Mouse (Mus musculus) embryonic facial prominence, embryonic 14.5 days (tissue): ENCODE measurements at regions not wholly inside any gene's neighbourhood (a gene's known extent, or its start where the extent isn't known, plus 50 kb on each side); places are given as distances from the start of the nearest gene placed in this dataset.

Source experiments
- ATAC-seq: fragments of 200-750 bp; cut with Nextera tagmentation; 2 replicates; pipeline ENCODE4 v1.8.0; 2017; ENCODE audit warnings: low read depth, moderate number of reproducible peaks, moderate TSS enrichment
- DNase-seq: peaks from one replicate; pipeline ENCODE4 v3.0.0-alpha.2; 2015; ENCODE audit warnings: low spot score
- H3K27ac ChIP-seq: fragments of 300-500 bp; sonication (generic); replicated peaks from 2 replicates; pipeline ENCODE4 v1.5.1; 2014; ENCODE audit warnings: low read depth, mild to moderate bottlenecking, low read length, moderate library complexity
- H3K27me3 ChIP-seq: fragments of 300-500 bp; sonication (generic); replicated peaks from 2 replicates; pipeline ENCODE4 v1.6.1; 2014; ENCODE audit warnings: low read length; ENCODE audit not compliant: control insufficient read depth, insufficient read depth
- H3K36me3 ChIP-seq: fragments of 300-500 bp; sonication (generic); 2 replicates; pipeline ENCODE4 v1.6.1; 2014; ENCODE audit warnings: low read length, mixed read lengths; ENCODE audit not compliant: control insufficient read depth, insufficient read depth
- H3K4me1 ChIP-seq: fragments of 300-500 bp; sonication (generic); 2 replicates; pipeline ENCODE4 v1.6.1; 2014; ENCODE audit warnings: antibody characterized with exemption, low read length; ENCODE audit not compliant: control insufficient read depth, insufficient read depth
- H3K4me2 ChIP-seq: fragments of 300-500 bp; sonication (generic); 2 replicates; pipeline ENCODE4 v1.6.1; 2014; ENCODE audit warnings: low read depth, mild to moderate bottlenecking, low read length, moderate library complexity, mixed read lengths
- H3K4me3 ChIP-seq: fragments of 300-500 bp; sonication (generic); 2 replicates; pipeline ENCODE4 v1.5.1; 2014; ENCODE audit warnings: low read depth, mild to moderate bottlenecking, low read length
- H3K9ac ChIP-seq: fragments of 300-500 bp; sonication (generic); 2 replicates; pipeline ENCODE4 v1.6.1; 2014; ENCODE audit warnings: low read depth, mild to moderate bottlenecking, low read length, moderate library complexity, mixed read lengths
- H3K9me3 ChIP-seq: fragments of 300-500 bp; sonication (generic); 2 replicates; pipeline ENCODE4 v1.6.1; 2016; ENCODE audit warnings: low read length; ENCODE audit not compliant: control insufficient read depth
- WGBS: fragments of 180-500 bp; shearing (Covaris S2); extraction: QIAGEN DNeasy Blood & Tissue Kit; methylation state at CpG from one replicate; pipeline ENCODE4 v1.1.7; 2014; 5-methylcytosine and 5-hydroxymethylcytosine counted together

GRCm38 (mm10) chr16:92976097-92976496, 150.1 kb upstream of the Runx1 start:
- WGBS = 84% methylated on average over 8 of the region's 8 CpGs
- no peaks in the 10 kb centered on the region for H3K27me3 ChIP-seq
- ATAC-seq (no peak), DNase-seq (no peak)
- no peaks in the 10 kb centered on the region for H3K36me3 ChIP-seq
- no peaks in the 10 kb centered on the region for H3K4me1 ChIP-seq
- no peak overlapping the region for H3K4me2 ChIP-seq
- H3K9me3 ChIP-seq = no peaks in the 10 kb centered on the region
- H3K27ac ChIP-seq = no peak overlapping the region
- no peak overlapping the region for H3K4me3 ChIP-seq
- H3K9ac ChIP-seq = no peak overlapping the region

- WGBS = 73% methylated on average over 8 of the region's 8 CpGs
- ATAC-seq = no peak
- DNase-seq = no peak
- no peaks in the 10 kb centered on the region for H3K27me3 ChIP-seq
- H3K4me2 ChIP-seq = no peak overlapping the region
- H3K27ac ChIP-seq = no peak overlapping the region
- no peaks in the 10 kb centered on the region for H3K4me1 ChIP-seq
- no peak overlapping the region for H3K9ac ChIP-seq
- H3K4me3 ChIP-seq = no peak overlapping the region
- H3K9me3 ChIP-seq = no peaks in the 10 kb centered on the region
- H3K36me3 ChIP-seq = no peaks in the 10 kb centered on the region
Observed at GRCm38 (mm10) chr16:92975090-92975489, 149.1 kb upstream of the Runx1 start.

GRCm38 (mm10) chr16:92972681-92973080, 146.7 kb upstream of the Runx1 start:
- 74% methylated on average over 5 of the region's 5 CpGs for WGBS
- no peak for DNase-seq
- Histone ChIP-seq H3K36me3 (no peaks in the 10 kb centered on the region), H3K27ac (no peak overlapping the region), H3K9ac (no peak overlapping the region), H3K9me3 (no peaks in the 10 kb centered on the region), H3K27me3 (no peaks in the 10 kb centered on the region), H3K4me3 (no peak overlapping the region), H3K4me1 (no peaks in the 10 kb centered on the region), H3K4me2 (no peak overlapping the region)
- no peak for ATAC-seq

GRCm38 (mm10) chr16:92971956-92972355, 146.0 kb upstream of the Runx1 start:
- Histone ChIP-seq H3K27me3 (no peaks in the 10 kb centered on the region), H3K36me3 (no peaks in the 10 kb centered on the region), H3K27ac (no peak overlapping the region), H3K9me3 (no peaks in the 10 kb centered on the region), H3K4me1 (no peaks in the 10 kb centered on the region), H3K4me2 (no peak overlapping the region), H3K4me3 (no peak overlapping the region), H3K9ac (no peak overlapping the region)
- no peak for ATAC-seq
- 86% methylated on average over 3 of the region's 3 CpGs for WGBS
- no peak for DNase-seq

GRCm38 (mm10) chr16:92970587-92970986, 144.6 kb upstream of the Runx1 start:
- H3K27ac ChIP-seq = no peak overlapping the region
- no peak for ATAC-seq
- 90% methylated on average over 2 of the region's 2 CpGs for WGBS
- H3K27me3 ChIP-seq = no peaks in the 10 kb centered on the region
- H3K9ac ChIP-seq = no peak overlapping the region
- no peak for DNase-seq
- no peaks in the 10 kb centered on the region for H3K36me3 ChIP-seq
- no peaks in the 10 kb centered on the region for H3K4me1 ChIP-seq
- H3K4me2 ChIP-seq = no peak overlapping the region
- H3K9me3 ChIP-seq = no peaks in the 10 kb centered on the region
- H3K4me3 ChIP-seq = no peak overlapping the region

GRCm38 (mm10) chr16:92969036-92969435, 143.1 kb upstream of the Runx1 start:
- Histone ChIP-seq H3K4me3 (no peak overlapping the region), H3K4me1 (no peaks in the 10 kb centered on the region), H3K27me3 (no peaks in the 10 kb centered on the region), H3K4me2 (no peak overlapping the region), H3K36me3 (no peaks in the 10 kb centered on the region), H3K27ac (no peak overlapping the region), H3K9ac (no peak overlapping the region), H3K9me3 (no peaks in the 10 kb centered on the region)
- 82% methylated on average over 5 of the region's 5 CpGs for WGBS
- no peak for ATAC-seq
- no peak for DNase-seq

- Histone ChIP-seq H3K9me3 (no peaks in the 10 kb centered on the region), H3K4me2 (no peak overlapping the region), H3K27me3 (no peaks in the 10 kb centered on the region), H3K36me3 (no peaks in the 10 kb centered on the region), H3K27ac (no peak overlapping the region), H3K4me3 (no peak overlapping the region), H3K4me1 (no peaks in the 10 kb centered on the region), H3K9ac (no peak overlapping the region)
- ATAC-seq (no peak), DNase-seq (no peak)
- 80% methylated on average over 10 of the region's 10 CpGs for WGBS
Observed at GRCm38 (mm10) chr16:92966069-92966866, 140.3 kb upstream of the Runx1 start.

- DNase-seq (peak; percentile 47), ATAC-seq (no peak)
- H3K9me3 ChIP-seq = no peaks in the 10 kb centered on the region
- H3K4me2 ChIP-seq = no peak overlapping the region
- no peaks in the 10 kb centered on the region for H3K4me1 ChIP-seq
- H3K36me3 ChIP-seq = no peaks in the 10 kb centered on the region
- no peak overlapping the region for H3K27ac ChIP-seq
- no peak overlapping the region for H3K9ac ChIP-seq
- H3K4me3 ChIP-seq = no peak overlapping the region
- WGBS = 59% methylated on average over 3 of the region's 3 CpGs
- no peaks in the 10 kb centered on the region for H3K27me3 ChIP-seq
Observed at GRCm38 (mm10) chr16:92965651-92966050, 139.7 kb upstream of the Runx1 start.

GRCm38 (mm10) chr16:92963582-92963981, 137.6 kb upstream of the Runx1 start:
- H3K4me1 ChIP-seq = no peaks in the 10 kb centered on the region
- H3K9ac ChIP-seq = no peak overlapping the region
- no peak overlapping the region for H3K4me3 ChIP-seq
- no peak for ATAC-seq
- H3K27me3 ChIP-seq = no peaks in the 10 kb centered on the region
- DNase-seq = no peak
- WGBS = 83% methylated on average over 4 of the region's 4 CpGs
- H3K27ac ChIP-seq = no peak overlapping the region
- H3K4me2 ChIP-seq = no peak overlapping the region
- no peaks in the 10 kb centered on the region for H3K36me3 ChIP-seq
- H3K9me3 ChIP-seq = no peaks in the 10 kb centered on the region
